Mouse (Mus musculus) erythroid progenitor cell, adult 5-6 weeks (primary cell): Measurements from ENCODE around the gene Caln1. TPM values are rescaled to one million over a fixed set of nuclear protein-coding genes. Genes with fewer than 3 reads are reported as not detected.

Experiments used
- ATAC-seq: replicated peaks from 2 replicates; pipeline ENCODE4 v1.8.0; 2016; ENCODE audit warnings: moderate number of reproducible peaks, mild to moderate bottlenecking, moderate TSS enrichment, inconsistent platforms; ENCODE audit not compliant: poor library complexity, low FRiP score, severe bottlenecking
- total RNA-seq, 2 experiments: library from RNA; stranded (forward) in 1 of 2; stranded (reverse) in 1 of 2; fragments of 150-400 nt in 1 of 2; fragments of 186-747, 209-891 nt in 1 of 2; gene quantifications; 2 replicates each; pipeline versions ENCODE4 v1.2.3 to v1.2.4; 2015 to 2017; ENCODE audit warnings: low replicate concordance in 2 of 2

The Caln1 gene
- total RNA-seq (2015; ENCODE audit: low replicate concordance) (not detected in 2 replicates), total RNA-seq (2017; ENCODE audit: low replicate concordance) (not detected in 2 replicates)

- no peak for ATAC-seq
These were observed at the start of gene Caln1 for GRCm38 (mm10) chr5:130369237-130369636. Gene Caln1 (plus strand): TSS chr5:130369455.

- no peak for ATAC-seq
These were observed 49.5 kb upstream of the Caln1 start for GRCm38 (mm10) chr5:130319783-130320182.

GRCm38 (mm10) chr5:130320485-130320884 is 48.8 kb upstream of the Caln1 start:
- no peak for ATAC-seq

DNA sequence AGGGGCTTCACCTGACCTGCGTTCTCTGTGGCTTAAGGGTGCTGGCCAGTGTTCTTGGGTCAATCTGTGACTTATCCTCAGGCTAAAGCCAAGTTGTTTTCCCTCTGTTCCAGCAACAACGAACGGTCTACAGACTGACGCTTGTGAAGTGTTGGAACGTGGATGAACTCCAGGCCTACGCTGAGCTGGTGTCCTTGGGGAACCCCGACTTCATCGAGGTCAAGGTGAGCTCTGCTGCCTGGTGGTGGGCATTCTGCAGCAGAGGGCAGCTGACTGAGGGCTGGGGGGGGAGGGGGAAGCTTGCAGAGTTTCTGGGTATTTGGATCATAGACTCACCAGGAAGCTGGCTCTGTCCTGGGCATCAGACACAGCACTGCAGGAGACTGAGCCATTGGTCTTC is 43.8 kb upstream of the Caln1 start:
- ATAC-seq: no peak

DNA sequence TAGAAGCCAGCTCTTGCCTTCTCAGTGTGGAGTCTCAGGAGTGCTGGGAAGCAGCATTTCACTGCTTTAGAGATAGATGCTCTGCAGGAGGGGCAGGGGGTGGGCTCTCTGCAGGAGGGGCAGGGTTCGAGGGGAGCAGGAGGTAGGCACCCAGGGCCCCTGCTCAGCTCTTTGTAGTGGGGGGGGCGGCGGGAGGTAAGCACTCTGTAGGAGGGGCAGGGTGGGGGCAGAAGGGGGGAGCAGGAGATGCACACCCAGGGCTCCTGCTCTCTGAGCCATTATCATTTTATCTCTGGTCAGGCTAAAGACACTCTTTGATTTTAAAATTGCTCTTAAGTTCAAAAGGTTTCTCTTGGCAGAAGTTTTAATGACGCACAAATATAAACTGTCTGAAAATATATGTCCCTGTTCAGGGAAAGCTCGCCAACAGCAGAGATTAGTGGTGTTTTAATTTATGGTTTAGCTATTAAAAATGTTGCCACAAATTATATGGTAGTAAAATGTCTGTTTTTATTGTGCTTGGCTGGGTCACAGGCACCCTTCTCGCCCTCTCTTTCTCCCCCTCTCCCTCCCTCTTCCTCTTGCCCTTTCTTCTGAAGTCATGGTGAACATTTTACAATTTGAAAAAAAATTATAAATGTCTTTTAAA is 41.5 kb upstream of the Caln1 start:
- ATAC-seq: no peak

- no peak for ATAC-seq
These were observed 40.9 kb upstream of the Caln1 start for GRCm38 (mm10) chr5:130328366-130328765.

GRCm38 (mm10) chr5:130329889-130330288 is 39.4 kb upstream of the Caln1 start:
- ATAC-seq: no peak

GRCm38 (mm10) chr5:130330801-130331200 is 38.5 kb upstream of the Caln1 start:
- no peak for ATAC-seq

DNA sequence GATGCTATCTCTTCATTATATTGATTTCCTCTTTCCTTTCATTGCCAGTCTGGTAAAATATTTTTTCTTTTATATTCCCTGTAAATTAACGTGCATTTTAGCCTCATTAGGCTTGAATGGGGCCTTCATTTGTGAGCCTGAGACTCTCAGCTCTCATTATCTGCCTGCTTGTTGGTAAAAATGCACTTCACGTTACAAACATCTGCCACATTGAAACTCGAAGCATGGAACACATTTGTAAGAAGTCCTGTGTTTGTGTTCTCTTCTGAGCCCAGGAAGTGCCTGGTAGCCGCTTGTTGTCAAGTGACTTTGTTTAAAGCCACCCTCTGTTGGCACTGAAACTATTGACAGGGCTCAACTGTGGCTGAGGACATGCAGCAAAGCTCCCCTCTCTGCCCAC is 38.0 kb upstream of the Caln1 start:
- ATAC-seq: no peak

GRCm38 (mm10) chr5:130333566-130333965 is 35.7 kb upstream of the Caln1 start:
- ATAC-seq: no peak

DNA sequence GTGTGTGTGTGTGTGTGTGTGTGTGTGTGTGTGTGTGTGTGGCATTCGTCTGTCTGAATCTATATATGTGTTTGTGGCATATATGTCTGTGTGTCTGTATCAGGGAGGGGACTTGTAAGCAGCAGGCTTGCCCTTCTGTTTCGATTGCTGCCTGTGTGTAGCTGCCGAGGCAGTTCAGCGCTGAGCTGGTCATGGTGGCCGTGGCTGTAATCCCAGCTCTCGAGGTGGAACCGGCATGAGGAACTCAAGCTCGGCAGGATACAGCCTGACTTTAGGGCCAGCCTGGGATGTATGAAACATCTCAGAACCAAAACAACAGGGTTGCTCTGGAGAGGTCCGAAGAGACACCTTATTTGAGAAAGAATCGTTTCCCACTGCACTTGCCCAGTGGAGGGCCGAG is 35.3 kb upstream of the Caln1 start:
- ATAC-seq: no peak

DNA sequence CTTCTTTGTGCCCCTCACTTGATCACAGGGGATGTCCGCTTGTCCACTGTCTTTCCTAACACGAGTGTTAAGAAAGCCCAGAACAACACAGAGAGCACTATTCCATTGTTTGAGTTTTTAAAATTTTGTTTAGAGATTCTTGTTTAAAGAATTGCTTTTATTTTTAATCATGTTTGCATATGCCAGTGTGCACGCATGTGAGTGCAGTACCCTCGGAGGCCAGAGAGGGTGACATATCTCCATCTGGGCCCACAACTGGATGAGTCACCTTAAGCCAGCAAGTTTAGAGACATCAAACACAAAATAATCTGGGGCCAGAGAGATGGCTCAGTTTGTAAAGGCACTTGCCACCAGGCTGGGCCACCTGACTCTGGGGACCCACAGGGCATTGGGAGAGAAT is 33.8 kb upstream of the Caln1 start:
- no peak for ATAC-seq

GRCm38 (mm10) chr5:130340656-130341055 is 28.6 kb upstream of the Caln1 start:
- no peak for ATAC-seq

DNA sequence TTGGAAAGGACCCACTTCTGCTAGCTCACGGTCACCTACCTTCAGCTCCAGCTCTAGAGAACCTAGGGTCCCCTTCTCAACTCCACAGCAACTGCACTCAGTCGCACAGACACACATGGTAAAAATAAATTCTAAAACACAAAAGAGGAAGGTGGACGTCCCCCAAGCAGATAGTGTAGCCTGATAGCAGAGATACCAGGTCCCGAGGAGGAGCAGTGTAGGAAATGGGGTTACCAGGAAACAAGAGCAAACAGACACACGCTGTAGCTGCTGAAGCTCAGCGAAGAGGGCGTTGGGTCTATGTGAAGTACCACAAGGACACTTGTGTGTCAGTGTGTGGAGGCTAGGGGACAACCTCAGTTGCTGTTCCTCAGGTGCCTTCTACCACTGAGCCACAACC is 24.3 kb upstream of the Caln1 start:
- no peak for ATAC-seq

DNA sequence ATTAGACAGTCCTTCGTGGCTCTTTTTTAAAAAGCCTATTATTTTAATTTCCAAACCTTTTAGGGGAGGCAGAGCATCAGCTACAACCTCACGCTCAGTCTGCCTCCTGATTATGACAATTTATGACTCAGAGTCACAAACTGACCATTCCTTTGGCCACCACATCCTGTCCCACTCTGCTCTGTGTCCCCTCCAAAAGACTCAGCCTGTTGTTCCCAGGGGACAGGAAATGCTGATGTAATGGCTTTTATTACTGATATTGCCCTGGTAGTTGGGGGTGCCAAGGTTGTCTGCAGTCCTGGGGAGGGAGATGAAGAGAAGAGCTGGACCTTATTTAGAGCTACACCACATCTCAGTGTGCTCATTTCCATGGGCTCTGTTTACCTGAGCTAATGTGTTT is 23.4 kb upstream of the Caln1 start:
- ATAC-seq: no peak

- no peak for ATAC-seq
These were observed 14.0 kb upstream of the Caln1 start for GRCm38 (mm10) chr5:130355223-130355622.

GRCm38 (mm10) chr5:130363111-130363510 is 6.1 kb upstream of the Caln1 start:
- ATAC-seq: no peak

DNA sequence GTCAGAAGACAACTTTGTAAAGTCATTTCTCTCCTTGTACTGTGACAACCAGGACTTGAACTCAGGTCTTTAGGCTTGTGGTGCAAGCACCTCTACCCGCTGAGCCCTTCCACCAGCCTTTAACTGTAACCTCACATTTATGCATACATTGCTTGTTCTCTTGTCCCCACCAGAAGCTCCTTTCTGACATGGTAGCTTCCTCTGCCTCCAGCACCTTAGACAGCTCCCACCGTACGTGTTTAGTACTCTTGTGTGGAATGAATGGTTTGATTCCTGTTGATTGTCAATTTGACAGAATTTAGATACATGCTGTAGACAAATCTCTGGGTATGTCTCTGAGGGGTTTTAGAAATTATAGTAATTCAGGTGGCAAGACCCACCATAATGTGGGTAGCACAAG is 5.5 kb upstream of the Caln1 start:
- no peak for ATAC-seq

DNA sequence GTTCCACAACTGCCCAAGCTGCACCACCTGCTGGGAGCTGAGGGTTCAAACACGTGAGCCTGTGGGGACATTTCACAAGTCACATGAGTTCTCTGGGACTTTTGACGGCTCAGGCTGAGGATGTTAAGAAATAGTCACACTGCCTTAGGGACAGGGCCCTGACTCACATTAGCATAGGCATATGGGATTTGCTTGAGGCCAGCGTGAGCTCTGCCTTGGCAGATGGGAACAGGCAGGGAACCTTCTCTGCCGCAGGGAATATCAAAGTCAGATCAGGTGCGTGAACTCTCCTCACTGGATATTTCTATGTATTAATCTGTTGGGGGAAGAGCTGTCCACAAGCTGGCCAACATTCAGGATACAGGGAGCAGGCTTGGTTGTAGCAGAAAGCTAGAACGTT is 1.0 kb upstream of the Caln1 start:
- ATAC-seq: no peak

DNA sequence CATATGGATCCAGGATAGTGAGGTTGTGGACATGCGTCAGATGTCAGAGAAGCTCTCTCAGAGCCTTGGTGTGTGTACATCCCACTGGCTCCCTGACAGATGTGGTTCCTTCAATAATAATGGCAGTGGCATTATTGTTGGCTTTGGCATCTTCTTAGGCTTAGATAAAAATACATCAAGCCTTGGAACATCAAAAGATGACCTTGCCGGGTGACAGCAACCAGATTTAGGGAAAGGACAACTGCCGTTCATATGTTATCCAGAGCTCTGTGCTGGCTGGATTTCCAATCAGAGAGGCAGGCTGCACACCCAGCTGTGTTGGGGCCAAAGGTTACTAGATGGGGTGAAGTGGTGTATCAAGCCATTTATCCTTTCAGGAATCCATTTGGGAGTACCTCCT is 6.2 kb downstream of the Caln1 start:
- ATAC-seq: no peak

- no peak for ATAC-seq
These were observed 15.1 kb downstream of the Caln1 start, which contains the start of gene A330070K13Rik for GRCm38 (mm10) chr5:130384222-130384912. Gene A330070K13Rik (minus strand): TSS chr5:130384631.

- ATAC-seq: no peak
These were observed 17.2 kb downstream of the Caln1 start for GRCm38 (mm10) chr5:130386418-130386817.
